Mouse (Mus musculus) erythroblast, embryonic 14.5 days (primary cell): ENCODE data around the gene Chaf1a. TPM values are rescaled to one million over a fixed set of nuclear protein-coding genes. Genes with fewer than 3 reads are reported as not detected.

Source experiments
- H3K27me3 ChIP-seq: 2 replicates; pipeline ENCODE4 v1.6.1; 2012; ENCODE audit warnings: inconsistent platforms; ENCODE audit not compliant: control insufficient read depth
- H3K36me3 ChIP-seq: 2 replicates; pipeline ENCODE4 v1.6.1; 2012; ENCODE audit warnings: mild to moderate bottlenecking, inconsistent platforms; ENCODE audit not compliant: control insufficient read depth
- H3K4me1 ChIP-seq: 2 replicates; pipeline ENCODE4 v1.6.1; 2012; ENCODE audit warnings: inconsistent platforms; ENCODE audit not compliant: control insufficient read depth
- H3K4me3 ChIP-seq: replicated peaks from 2 replicates; pipeline ENCODE3; 2012; ENCODE audit warnings: moderate library complexity, mild to moderate bottlenecking, inconsistent platforms
- H3K9me3 ChIP-seq: 2 replicates; pipeline ENCODE4 v1.6.1; 2012; ENCODE audit warnings: low read length, inconsistent platforms, mixed read lengths; ENCODE audit not compliant: control insufficient read depth
- GATA1 ChIP-seq: IDR thresholded peaks from 2 replicates; pipeline ENCODE4 v1.6.1; 2012; ENCODE audit warnings: low read length, inconsistent platforms, mixed read lengths
- TAL1 ChIP-seq: IDR thresholded peaks from 3 replicates; pipeline ENCODE4 v1.6.1; 2012; ENCODE audit warnings: low read length, inconsistent platforms, mixed read lengths
- polyA plus RNA-seq: library from polyadenylated mRNA; stranded (reverse); fragments of >175 nt; gene quantifications from 2 replicates; pipeline ENCODE4 v1.2.3, GENCODE M21; 2012

Gene Chaf1a
- polyA plus RNA-seq, 1 experiment: 10.0 TPM

DNA sequence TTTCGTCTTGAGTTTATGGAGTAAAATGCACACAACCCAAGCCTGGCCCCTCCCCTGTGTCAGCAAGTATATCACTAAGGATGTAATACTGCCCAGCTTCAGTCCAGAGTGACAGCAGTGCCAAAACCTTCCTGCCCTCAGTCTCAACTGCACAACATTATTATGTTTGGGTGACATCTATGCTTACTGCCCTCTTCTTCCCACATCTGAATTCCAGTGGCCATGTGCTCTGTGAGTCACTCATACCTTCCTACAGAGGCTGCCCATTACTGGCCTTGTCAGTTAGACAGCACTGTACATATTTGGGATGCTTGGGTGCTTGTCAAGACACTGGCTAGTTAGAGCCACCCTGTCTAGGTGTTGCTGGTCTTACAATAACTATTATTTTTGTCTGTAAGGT is 13.9 kb upstream of the Chaf1a start:
- peaks cover 95% of the 10 kb centered on the region for H3K36me3 ChIP-seq
- H3K9me3 ChIP-seq: no peaks in the 10 kb centered on the region
- H3K4me1 ChIP-seq: peaks cover 37% of the 10 kb centered on the region
- no peak for TF ChIP-seq GATA1
- TF ChIP-seq TAL1: no peak
- H3K4me3 ChIP-seq: no peak overlapping the region
- no peaks in the 10 kb centered on the region for H3K27me3 ChIP-seq

DNA sequence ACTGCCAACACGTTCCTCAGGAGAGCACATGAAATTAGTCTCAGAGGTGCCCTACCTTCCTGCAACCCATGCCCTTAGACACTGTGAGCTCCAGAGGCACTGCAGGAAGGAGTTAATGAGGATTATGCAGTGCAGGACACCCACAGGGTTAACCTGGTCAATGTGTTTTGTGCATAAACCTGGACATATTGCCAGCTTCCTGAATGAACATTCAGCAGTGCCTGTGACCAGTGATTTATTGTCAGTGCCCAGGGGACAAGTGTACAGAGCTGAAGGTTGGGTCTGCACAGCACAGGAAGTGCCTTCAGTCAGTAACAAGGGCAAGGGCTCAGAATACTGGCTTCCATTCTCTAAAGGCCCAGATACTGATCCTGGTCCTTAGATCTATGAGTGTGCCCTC is 13.4 kb upstream of the Chaf1a start:
- Histone ChIP-seq H3K9me3 (no peaks in the 10 kb centered on the region), H3K36me3 (peaks cover 93% of the 10 kb centered on the region), H3K27me3 (no peaks in the 10 kb centered on the region), H3K4me3 (no peak overlapping the region), H3K4me1 (peaks cover 37% of the 10 kb centered on the region)
- TF ChIP-seq TAL1 (no peak), GATA1 (no peak)

DNA sequence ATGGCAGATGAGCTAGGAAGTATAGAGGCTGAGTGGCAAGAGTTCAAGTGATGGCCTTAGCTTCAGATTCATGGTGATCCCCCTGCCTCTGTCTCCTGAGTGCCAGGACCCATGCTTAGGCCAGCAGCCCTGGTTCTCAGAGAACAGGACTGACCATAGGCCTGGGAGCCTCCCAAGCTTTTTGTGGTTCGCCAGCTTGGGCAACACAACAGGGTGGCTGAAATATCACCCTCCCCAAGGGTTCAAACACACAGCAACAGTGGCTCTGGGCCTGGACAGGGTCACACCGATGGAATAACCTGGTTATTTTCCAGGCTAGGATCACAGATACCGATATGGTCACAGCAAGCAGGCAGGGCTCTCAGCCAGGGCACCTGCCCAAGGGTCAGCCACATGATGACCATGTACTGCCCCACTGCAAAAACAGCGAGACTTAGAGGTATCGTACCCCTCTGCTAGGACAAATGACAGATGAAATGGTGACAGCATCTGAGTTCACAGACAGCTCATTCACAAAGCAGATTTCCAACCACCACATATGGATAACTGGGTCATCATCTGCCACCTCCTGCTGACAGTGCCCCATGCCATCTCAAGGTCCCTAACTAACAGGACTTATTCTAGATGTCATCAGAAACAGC is 12.3 kb upstream of the Chaf1a start:
- Histone ChIP-seq H3K4me3 (no peak overlapping the region), H3K36me3 (peaks cover 92% of the 10 kb centered on the region), H3K9me3 (no peaks in the 10 kb centered on the region), H3K27me3 (no peaks in the 10 kb centered on the region), H3K4me1 (peaks cover 45% of the 10 kb centered on the region)
- no peak for TF ChIP-seq GATA1
- TF ChIP-seq TAL1: no peak

DNA sequence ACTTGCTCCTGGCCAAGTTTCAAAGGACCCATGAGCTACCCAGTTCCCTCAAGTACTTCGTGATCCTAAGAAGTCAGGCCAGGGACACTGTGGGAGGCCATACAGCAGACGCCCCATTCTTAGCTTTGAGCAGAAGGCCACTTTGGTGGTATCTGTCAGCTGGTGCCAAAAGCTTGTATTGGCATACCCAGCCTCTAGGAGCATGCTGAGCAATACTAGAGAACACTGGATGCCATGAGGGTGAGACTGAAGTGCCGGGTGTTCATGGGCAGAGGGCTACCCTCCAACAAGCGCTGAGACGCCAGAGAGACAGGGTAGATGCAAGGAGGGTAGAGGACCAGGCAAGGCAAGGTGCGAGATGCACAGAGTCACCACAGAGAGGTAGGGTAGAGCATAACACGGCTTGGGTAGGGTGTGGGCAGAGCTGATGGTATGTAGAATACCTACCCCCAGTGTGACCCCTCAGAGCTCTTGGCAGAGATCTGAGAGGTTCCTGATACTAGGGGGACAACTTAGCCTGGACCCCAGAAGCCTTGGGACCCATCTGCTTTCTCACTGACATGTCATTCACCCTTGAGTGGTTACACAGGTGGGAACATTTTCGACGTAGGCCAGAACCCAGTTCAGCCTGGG is 9.9 kb upstream of the Chaf1a start:
- Histone ChIP-seq H3K4me1 (peaks cover 61% of the 10 kb centered on the region), H3K9me3 (no peaks in the 10 kb centered on the region), H3K36me3 (peaks cover 91% of the 10 kb centered on the region), H3K27me3 (no peaks in the 10 kb centered on the region), H3K4me3 (no peak overlapping the region)
- TF ChIP-seq GATA1: no peak
- TF ChIP-seq TAL1: no peak

DNA sequence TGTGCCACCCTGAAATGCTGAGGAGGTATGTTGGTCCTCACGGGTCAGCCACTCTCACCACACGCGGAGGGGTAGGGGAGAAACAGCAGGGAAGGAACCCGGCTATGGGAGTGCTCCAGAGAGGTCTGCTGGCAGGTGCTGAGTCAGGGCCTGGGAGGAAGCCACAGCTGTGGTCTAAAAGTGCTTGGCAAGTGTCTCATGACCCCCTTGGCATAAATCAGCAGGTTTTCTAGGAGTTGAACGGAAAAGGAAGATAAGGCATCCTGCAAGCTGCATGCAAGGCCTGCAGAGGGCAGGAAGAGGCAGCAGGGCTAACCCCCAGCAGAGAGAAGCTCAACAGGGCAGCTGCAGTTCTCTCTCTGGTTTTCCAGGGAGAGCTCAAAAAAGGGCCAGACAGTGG is 9.3 kb upstream of the Chaf1a start:
- no peak for TF ChIP-seq GATA1
- no peak for TF ChIP-seq TAL1
- peaks cover 66% of the 10 kb centered on the region for H3K4me1 ChIP-seq
- no peaks in the 10 kb centered on the region for H3K27me3 ChIP-seq
- H3K4me3 ChIP-seq: no peak overlapping the region
- no peaks in the 10 kb centered on the region for H3K9me3 ChIP-seq
- peaks cover 87% of the 10 kb centered on the region for H3K36me3 ChIP-seq

DNA sequence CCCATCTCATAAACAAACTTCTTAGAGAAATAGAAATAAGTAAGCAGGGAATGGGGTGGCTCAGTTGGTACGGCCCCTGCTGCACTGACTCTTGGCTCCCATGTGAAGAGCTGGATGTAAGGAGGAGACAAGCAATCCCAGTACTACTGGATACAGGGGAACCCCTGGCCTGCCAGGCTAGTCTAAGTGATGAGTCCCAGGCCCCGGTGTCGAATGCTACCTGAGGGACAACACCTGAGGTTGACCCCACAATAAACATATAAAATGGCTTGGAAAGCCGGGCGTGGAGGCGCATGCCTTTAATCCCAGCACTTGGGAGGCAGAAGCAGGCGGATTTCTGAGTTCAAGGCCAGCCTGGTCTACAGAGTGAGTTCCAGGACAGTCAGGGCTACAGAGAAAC is 8.8 kb upstream of the Chaf1a start:
- Histone ChIP-seq H3K4me1 (peaks cover 63% of the 10 kb centered on the region), H3K27me3 (no peaks in the 10 kb centered on the region), H3K4me3 (no peak overlapping the region), H3K9me3 (no peaks in the 10 kb centered on the region), H3K36me3 (peaks cover 82% of the 10 kb centered on the region)
- TF ChIP-seq GATA1 (no peak), TAL1 (no peak)

DNA sequence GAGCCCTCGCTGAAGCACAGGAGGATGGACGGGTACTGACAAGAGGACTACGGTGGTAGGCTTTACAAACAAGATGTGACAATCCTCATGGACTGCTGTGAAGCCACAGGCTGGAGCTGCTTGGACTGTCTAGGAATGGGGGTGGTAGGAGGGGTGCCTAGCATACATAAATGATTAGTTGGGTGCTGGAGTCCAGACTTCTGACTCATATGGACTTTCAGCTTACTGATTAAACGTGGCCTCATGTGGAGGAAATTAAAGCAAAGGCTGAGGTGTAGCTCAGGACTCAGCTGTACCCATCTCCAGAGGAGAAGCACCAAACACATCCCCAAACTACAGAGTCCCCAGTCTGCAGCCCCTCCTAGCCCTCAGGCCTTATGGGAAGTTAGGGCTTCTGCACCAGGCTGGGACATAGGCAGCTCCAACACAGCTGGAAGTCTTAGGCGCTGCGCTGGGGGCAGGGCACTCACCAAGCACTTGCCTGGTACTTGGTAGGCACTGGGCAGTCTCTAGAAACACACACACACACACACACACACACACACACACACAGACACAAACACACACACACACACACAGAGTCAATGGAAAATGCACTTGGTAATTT is 8.0 kb upstream of the Chaf1a start:
- no peaks in the 10 kb centered on the region for H3K27me3 ChIP-seq
- peaks cover 68% of the 10 kb centered on the region for H3K4me1 ChIP-seq
- H3K9me3 ChIP-seq: no peaks in the 10 kb centered on the region
- H3K36me3 ChIP-seq: peaks cover 74% of the 10 kb centered on the region
- H3K4me3 ChIP-seq: no peak overlapping the region
- no peak for TF ChIP-seq GATA1
- no peak for TF ChIP-seq TAL1

DNA sequence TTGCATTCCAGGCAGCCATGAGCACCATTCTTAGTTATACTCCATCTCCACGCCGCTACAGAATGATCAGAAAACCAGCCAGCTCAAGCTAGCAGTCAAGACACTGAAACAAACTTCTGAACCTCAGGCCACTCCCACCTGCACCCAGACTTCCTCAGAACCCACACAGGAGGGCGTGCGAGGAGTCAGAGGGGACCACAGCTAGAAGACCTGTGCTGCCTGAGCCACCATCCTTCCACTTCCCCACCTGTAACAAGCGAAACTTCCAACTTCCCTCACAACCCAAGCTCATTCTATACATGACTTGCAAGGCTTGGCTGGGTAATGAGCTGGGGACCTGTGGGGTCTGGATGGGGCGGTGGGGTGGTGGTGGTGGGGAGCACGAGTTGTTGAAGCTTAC is 7.4 kb upstream of the Chaf1a start:
- H3K4me1 ChIP-seq: peaks cover 70% of the 10 kb centered on the region
- H3K36me3 ChIP-seq: peaks cover 68% of the 10 kb centered on the region
- TF ChIP-seq TAL1: no peak
- TF ChIP-seq GATA1: no peak
- no peaks in the 10 kb centered on the region for H3K9me3 ChIP-seq
- no peaks in the 10 kb centered on the region for H3K27me3 ChIP-seq
- H3K4me3 ChIP-seq: no peak overlapping the region

DNA sequence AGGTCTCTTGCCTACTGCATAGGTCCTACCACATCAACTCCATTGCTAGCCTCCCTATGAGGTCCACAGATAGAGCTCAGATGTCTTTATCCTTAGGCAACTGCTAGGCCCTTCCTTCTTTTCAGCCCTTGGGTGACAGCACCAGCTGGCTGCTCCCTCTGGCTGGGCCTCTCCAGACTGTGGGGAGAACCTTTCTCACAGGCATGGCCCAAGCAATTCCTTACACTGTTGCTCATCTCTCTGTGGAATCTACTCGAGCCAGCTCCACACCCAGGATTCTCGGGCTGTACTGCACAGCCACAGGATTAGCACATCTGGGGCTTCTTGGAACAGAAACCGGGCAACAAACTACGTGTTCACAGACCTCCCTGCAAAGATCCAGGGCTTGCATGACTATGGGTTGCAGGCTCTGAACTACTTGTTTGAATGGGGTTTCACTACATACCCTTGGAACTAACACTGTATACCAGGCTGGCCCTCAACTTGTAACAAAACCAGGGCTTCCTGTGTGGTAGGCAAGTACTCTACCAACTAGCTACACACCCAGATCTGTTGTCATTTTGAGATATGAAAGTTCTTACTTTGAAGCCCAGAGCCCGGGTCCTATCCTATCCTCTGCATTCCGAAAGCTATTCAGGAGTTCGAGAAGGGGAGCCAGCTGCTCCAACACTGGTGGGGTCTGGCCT is 6.1 kb upstream of the Chaf1a start:
- Histone ChIP-seq H3K4me1 (peaks cover 77% of the 10 kb centered on the region), H3K4me3 (peak overlapping the region; percentile 70), H3K27me3 (no peaks in the 10 kb centered on the region), H3K36me3 (peaks cover 55% of the 10 kb centered on the region), H3K9me3 (no peaks in the 10 kb centered on the region)
- TF ChIP-seq GATA1 (no peak), TAL1 (no peak)
